ENCODE assay signal across 8 mouse cellular contexts in the genomic region with DNA sequence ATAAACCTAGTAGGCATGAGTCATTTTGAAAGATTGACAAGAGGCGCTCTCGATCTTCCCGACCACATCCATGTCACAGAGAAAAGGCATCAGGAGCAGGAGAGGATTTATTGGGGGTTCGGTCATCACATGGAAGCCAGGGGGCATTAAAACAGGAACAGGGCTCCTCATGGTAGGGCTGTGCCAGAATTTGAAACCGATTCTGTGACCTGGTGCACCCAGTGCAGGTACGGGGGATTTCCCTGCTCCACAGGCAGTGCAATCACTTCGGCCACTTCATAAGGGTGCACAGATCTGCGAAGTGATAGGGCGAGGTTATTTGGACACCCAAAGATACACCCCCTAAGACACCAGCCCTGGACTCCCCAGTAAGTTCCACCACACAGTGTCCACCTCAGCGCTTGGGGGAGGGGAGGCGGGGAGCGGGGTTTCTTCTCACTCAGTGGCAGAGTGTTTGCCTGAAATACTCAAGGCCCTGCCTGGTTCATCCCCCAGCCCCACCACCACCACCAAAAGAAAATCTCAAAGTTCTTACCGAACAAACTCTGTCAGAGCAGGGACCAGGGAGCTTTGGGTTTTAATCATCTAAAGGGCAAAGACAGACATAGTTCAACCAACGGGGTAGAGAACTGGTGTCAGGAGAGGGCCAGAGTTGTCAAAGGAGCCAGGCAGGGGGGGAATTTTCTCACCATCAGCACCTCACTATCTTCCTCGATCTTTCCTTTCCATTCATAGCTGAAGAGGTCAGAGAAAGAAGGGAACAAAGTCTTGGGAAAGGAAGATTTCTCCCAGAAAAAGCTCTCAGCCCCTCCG. TPM values are rescaled to one million over a fixed set of nuclear protein-coding genes. Genes with fewer than 3 reads are reported as not detected.
DNase-seq lines count a peak whose midpoint lies in the region; ATAC-seq and TF ChIP-seq lines count a peak whose summit lies in the region.

No protein-coding gene starts in this region.

- H3K4me3 ChIP-seq in heart, embryonic 11.5 days (ENCODE audit: low read depth, low read length): peak overlapping the region; percentile 67
- peak overlapping the region; percentile 91 for H3K4me3 ChIP-seq in E14TG2a.4 (replicated peaks; ENCODE audit: low read length)
- peak overlapping the region; percentile 79 for H3K4me3 ChIP-seq in forebrain, embryonic 16.5 days (replicated peaks; ENCODE audit: low read length)
- peak overlapping the region; percentile 74 for H3K4me3 ChIP-seq in liver, embryonic 16.5 days (ENCODE audit: low read depth, low read length)

- H3K9ac ChIP-seq in heart, embryonic 11.5 days (ENCODE audit: low read depth, low read length): peak overlapping the region; percentile 85
- H3K9ac ChIP-seq in forebrain, embryonic 16.5 days (replicated peaks; ENCODE audit: low read depth, low read length): peak overlapping the region; percentile 61
- peak overlapping the region; percentile 75 for H3K9ac ChIP-seq in liver, embryonic 16.5 days (ENCODE audit: low read depth, low read length)

- peak overlapping the region; percentile 99 for H3K4me2 ChIP-seq in heart, embryonic 11.5 days
- H3K4me2 ChIP-seq in forebrain, embryonic 16.5 days (ENCODE audit: low read length): peak overlapping the region; percentile 99
- H3K4me2 ChIP-seq in liver, embryonic 16.5 days (ENCODE audit: low read depth, low read length): peak overlapping the region; percentile 99

- no peak for TF ChIP-seq CTCF in E14TG2a.4 (conservative IDR thresholded peaks at IDR 0.05; ENCODE audit: low read length)

- WGBS in heart, embryonic 11.5 days (ENCODE audit: insufficient replicate concordance): 55% methylated on average over 16 of the region's 16 CpGs
- 58% methylated on average over 16 of the region's 16 CpGs for WGBS in forebrain, embryonic 16.5 days
- 41% methylated on average over 16 of the region's 16 CpGs for WGBS in liver, embryonic 16.5 days (ENCODE audit: insufficient replicate concordance)

- no peak for ATAC-seq in heart, embryonic 11.5 days (replicated peaks; ENCODE audit: insufficient number of reproducible peaks, low FRiP score, low TSS enrichment)
- no peak for ATAC-seq in forebrain, embryonic 16.5 days
- ATAC-seq in liver, embryonic 16.5 days (ENCODE audit: low read depth): no peak
- no peak for ATAC-seq in frontal cortex, adult (ENCODE audit: low TSS enrichment)

- no peaks in the 10 kb centered on the region for H3K27me3 ChIP-seq in heart, embryonic 11.5 days (ENCODE audit: control insufficient read depth, insufficient read depth, low read length)
- H3K27me3 ChIP-seq in E14TG2a.4 (ENCODE audit: insufficient read depth, low read length): peaks cover 11% of the 10 kb centered on the region
- H3K27me3 ChIP-seq in forebrain, embryonic 16.5 days (replicated peaks; ENCODE audit: control insufficient read depth, insufficient read depth, low read length): no peaks in the 10 kb centered on the region
- H3K27me3 ChIP-seq in liver, embryonic 16.5 days (ENCODE audit: control insufficient read depth, insufficient read depth, low read depth, low read length): no peaks in the 10 kb centered on the region

- intact Hi-C loops in heart, postnatal 36 days (cut with DNase I): no loop called here

- H3K4me1 ChIP-seq in heart, embryonic 11.5 days (ENCODE audit: control insufficient read depth, insufficient read depth, low read length): peaks cover 31% of the 10 kb centered on the region
- H3K4me1 ChIP-seq in E14TG2a.4 (replicated peaks; ENCODE audit: low read depth, low read length): peaks cover 78% of the 10 kb centered on the region
- peaks cover 47% of the 10 kb centered on the region for H3K4me1 ChIP-seq in forebrain, embryonic 16.5 days (replicated peaks; ENCODE audit: control insufficient read depth, insufficient read depth, low read length)
- peaks cover 44% of the 10 kb centered on the region for H3K4me1 ChIP-seq in liver, embryonic 16.5 days (ENCODE audit: control insufficient read depth, low read depth, low read length)

- peak overlapping the region; percentile 96; the same call in 1 of the 2 replicates for H3K27ac ChIP-seq in heart, embryonic 11.5 days (ENCODE audit: low read depth, low read length)
- H3K27ac ChIP-seq in forebrain, embryonic 16.5 days (ENCODE audit: low read length): no peak overlapping the region
- peak overlapping the region; percentile 74 for H3K27ac ChIP-seq in liver, embryonic 16.5 days (ENCODE audit: low read length)

- no peak for DNase-seq in heart, postnatal 36 days
- no peak for DNase-seq in adrenal gland, postnatal 36 days
- no peak for DNase-seq in spleen, postnatal 4 days (ENCODE audit: low spot score in 2 of 2)

- H3K36me3 ChIP-seq in heart, embryonic 11.5 days (ENCODE audit: control insufficient read depth, insufficient read depth, low read length): peaks cover 9% of the 10 kb centered on the region
- peaks cover 48% of the 10 kb centered on the region for H3K36me3 ChIP-seq in E14TG2a.4 (ENCODE audit: insufficient read depth, low read length)
- 0 out of 2 replicates have a peak, but pooled peaks cover 2% of the 10 kb centered on the region for H3K36me3 ChIP-seq in forebrain, embryonic 16.5 days (ENCODE audit: control insufficient read depth, insufficient read depth)
- peaks cover 7% of the 10 kb centered on the region for H3K36me3 ChIP-seq in liver, embryonic 16.5 days (ENCODE audit: control insufficient read depth, insufficient read depth)

- H3K9me3 ChIP-seq in heart, embryonic 11.5 days (replicated peaks; ENCODE audit: control insufficient read depth, low read length): no peaks in the 10 kb centered on the region
- no peaks in the 10 kb centered on the region for H3K9me3 ChIP-seq in E14TG2a.4 (ENCODE audit: low read length)
- H3K9me3 ChIP-seq in forebrain, embryonic 16.5 days (ENCODE audit: control insufficient read depth, low read length): no peaks in the 10 kb centered on the region
- no peaks in the 10 kb centered on the region for H3K9me3 ChIP-seq in liver, embryonic 16.5 days (replicated peaks; ENCODE audit: control insufficient read depth, low read length)

RNA-seq across cellular contexts. Expression of a gene that starts 1.3 kb away (rescaled TPM):
- polyA plus RNA-seq in heart, embryonic 11.5 days (2014; fragmentation: Nextera tagmentation; extraction: Ambion mirVana): 134 and 145 TPM in 2 replicates
- 10 to 100 TPM; 86.2 to 90.3 TPM for total RNA-seq in heart, postnatal 36 days (2021)
- polyA plus RNA-seq in forebrain, embryonic 16.5 days (2015; fragmentation: Nextera tagmentation; extraction: Ambion mirVana): 137 and 138 TPM in 2 replicates
- 73.9 and 80.2 TPM in 2 replicates for polyA plus RNA-seq in liver, embryonic 16.5 days (2015; fragmentation: Nextera tagmentation; extraction: Ambion mirVana)
- total RNA-seq in adrenal gland, postnatal 36 days (2021): 100 to 1,000 TPM; 129 to 165 TPM

RNA-seq across cellular contexts. Expression of a gene that starts 3.0 kb away (rescaled TPM):
- polyA plus RNA-seq in heart, embryonic 11.5 days (2014; fragmentation: Nextera tagmentation; extraction: Ambion mirVana): 2.9 and 3.7 TPM in 2 replicates
- total RNA-seq in heart, postnatal 36 days (2021): 1 to 10 TPM; 4.1 to 6.4 TPM
- polyA plus RNA-seq in forebrain, embryonic 16.5 days (2015; fragmentation: Nextera tagmentation; extraction: Ambion mirVana): 5.4 and 5.8 TPM in 2 replicates
- polyA plus RNA-seq in liver, embryonic 16.5 days (2015; fragmentation: Nextera tagmentation; extraction: Ambion mirVana): 0.21 and 0.33 TPM in 2 replicates
- total RNA-seq in adrenal gland, postnatal 36 days (2021): 10 to 100 TPM; 11.4 to 18.6 TPM

RNA-seq across cellular contexts. Expression of a gene that starts 5.2 kb away (rescaled TPM):
- polyA plus RNA-seq in heart, embryonic 11.5 days (2014; fragmentation: Nextera tagmentation; extraction: Ambion mirVana): 5.7 and 5.9 TPM in 2 replicates
- total RNA-seq in heart, postnatal 36 days (2021): 10 to 100 TPM; 13.9 to 14.5 TPM
- polyA plus RNA-seq in forebrain, embryonic 16.5 days (2015; fragmentation: Nextera tagmentation; extraction: Ambion mirVana): 16.2 and 19.7 TPM in 2 replicates
- polyA plus RNA-seq in liver, embryonic 16.5 days (2015; fragmentation: Nextera tagmentation; extraction: Ambion mirVana): 2.1 and 2.6 TPM in 2 replicates
- total RNA-seq in adrenal gland, postnatal 36 days (2021): 10 to 100 TPM; 34.2 to 37.9 TPM

RNA-seq across cellular contexts. Expression of a gene that starts 21.2 kb away (rescaled TPM):
- 6.3 and 6.9 TPM in 2 replicates for polyA plus RNA-seq in heart, embryonic 11.5 days (2014; fragmentation: Nextera tagmentation; extraction: Ambion mirVana)
- under 1 TPM; 0.44 to 0.95 TPM for total RNA-seq in heart, postnatal 36 days (2021)
- 3.1 and 6.8 TPM in 2 replicates for polyA plus RNA-seq in forebrain, embryonic 16.5 days (2015; fragmentation: Nextera tagmentation; extraction: Ambion mirVana)
- 4.6 and 5.3 TPM in 2 replicates for polyA plus RNA-seq in liver, embryonic 16.5 days (2015; fragmentation: Nextera tagmentation; extraction: Ambion mirVana)
- total RNA-seq in adrenal gland, postnatal 36 days (2021): 1 to 10 TPM; 1.7 to 1.9 TPM

RNA-seq across cellular contexts. Expression of a gene that starts 34.9 kb away (rescaled TPM):
- 6.8 and 7.9 TPM in 2 replicates for polyA plus RNA-seq in heart, embryonic 11.5 days (2014; fragmentation: Nextera tagmentation; extraction: Ambion mirVana)
- 1 to 10 TPM; 2.1 to 2.6 TPM for total RNA-seq in heart, postnatal 36 days (2021)
- polyA plus RNA-seq in forebrain, embryonic 16.5 days (2015; fragmentation: Nextera tagmentation; extraction: Ambion mirVana): 17.5 and 19.1 TPM in 2 replicates
- polyA plus RNA-seq in liver, embryonic 16.5 days (2015; fragmentation: Nextera tagmentation; extraction: Ambion mirVana): 5.0 and 5.5 TPM in 2 replicates
- total RNA-seq in adrenal gland, postnatal 36 days (2021): 10 to 100 TPM in 1 of 2 experiments, 1 to 10 TPM in 1; 9.9 to 10.5 TPM
